Mouse (Mus musculus): Measurements from ENCODE around the gene Gm4846.
"Not testable (repeated sequence)": the region's sequence is repeated elsewhere in the genome, so short reads cannot be mapped to it uniquely, and the experiment has no call there.

The Gm4846 gene

GRCm38 (mm10) chr1:166497488-166497887 lies at the start of gene Gm4846:
Gm4846 (minus strand) TSS chr1:166497588.
- DNase-seq (ENCODE audit: low spot score in 2 of 2), result not testable (repeated sequence)

GRCm38 (mm10) chr1:166531521-166531920 lies 34.1 kb upstream of the Gm4846 start:
- DNase-seq (ENCODE audit: low spot score in 2 of 2), result not testable (repeated sequence)

GRCm38 (mm10) chr1:166524709-166525108 lies 27.3 kb upstream of the Gm4846 start:
- DNase-seq (ENCODE audit: low spot score in 2 of 2), result not testable (repeated sequence)

GRCm38 (mm10) chr1:166519626-166520025 lies 22.2 kb upstream of the Gm4846 start:
- DNase-seq (ENCODE audit: low spot score in 2 of 2), result not testable (repeated sequence)

GRCm38 (mm10) chr1:166516556-166516955 lies 19.2 kb upstream of the Gm4846 start:
- no peak for DNase-seq (ENCODE audit: low spot score in 2 of 2)

- not testable (repeated sequence) for DNase-seq (ENCODE audit: low spot score in 2 of 2)
Measured at GRCm38 (mm10) chr1:166504206-166504605, 6.8 kb upstream of the Gm4846 start.

- DNase-seq (ENCODE audit: low spot score in 2 of 2), result no peak
Measured at GRCm38 (mm10) chr1:166479503-166479902, 17.9 kb downstream of the Gm4846 start.

GRCm38 (mm10) chr1:166467172-166467571 lies 30.2 kb downstream of the Gm4846 start:
- no peak for DNase-seq (ENCODE audit: low spot score in 2 of 2)

GRCm38 (mm10) chr1:166462544-166462943 lies 34.8 kb downstream of the Gm4846 start:
- DNase-seq (ENCODE audit: low spot score in 2 of 2), result no peak

- no peak for DNase-seq (ENCODE audit: low spot score in 2 of 2)
Measured at GRCm38 (mm10) chr1:166441992-166442391, 55.4 kb downstream of the Gm4846 start.

- no peak for DNase-seq (ENCODE audit: low spot score in 2 of 2)
Measured at GRCm38 (mm10) chr1:166439426-166439825, 58.0 kb downstream of the Gm4846 start.

Measured in frontal cortex, postnatal 36 days (tissue).